Mouse (Mus musculus) lung, embryonic 16.5 days (tissue): ENCODE results near the gene Ppil3. TPM values are rescaled to one million over a fixed set of nuclear protein-coding genes. Genes with fewer than 3 reads are reported as not detected.

Experiments used
- ATAC-seq: fragments of 200-750 bp; cut with Nextera tagmentation; 2 replicates; pipeline ENCODE4 v1.8.0; 2017; ENCODE audit warnings: low read depth, mild to moderate bottlenecking, moderate library complexity
- H3K27ac ChIP-seq: fragments of 300-500 bp; sonication (generic); 2 replicates; pipeline ENCODE4 v1.5.1; 2014; ENCODE audit warnings: mild to moderate bottlenecking, control low read depth, low read length
- H3K27me3 ChIP-seq: fragments of 300-500 bp; sonication (generic); 2 replicates; pipeline ENCODE4 v1.6.1; 2014; ENCODE audit warnings: low read depth, low read length, mixed read lengths; ENCODE audit not compliant: control insufficient read depth, insufficient read depth
- H3K36me3 ChIP-seq: fragments of 300-500 bp; sonication (generic); 2 replicates; pipeline ENCODE4 v1.6.1; 2014; ENCODE audit warnings: low read length; ENCODE audit not compliant: control insufficient read depth, insufficient read depth
- H3K4me1 ChIP-seq: fragments of 300-500 bp; sonication (generic); replicated peaks from 2 replicates; pipeline ENCODE4 v1.6.1; 2014; ENCODE audit warnings: low read length, mixed read lengths; ENCODE audit not compliant: control insufficient read depth, insufficient read depth
- H3K4me2 ChIP-seq: fragments of 300-500 bp; sonication (generic); 2 replicates; pipeline ENCODE4 v1.6.1; 2014; ENCODE audit warnings: low read depth, low read length, control low read depth
- H3K4me3 ChIP-seq: fragments of 300-500 bp; sonication (generic); 2 replicates; pipeline ENCODE4 v1.5.1; 2014; ENCODE audit warnings: mild to moderate bottlenecking, low read length, control low read depth
- H3K9ac ChIP-seq: fragments of 300-500 bp; sonication (generic); 2 replicates; pipeline ENCODE4 v1.6.1; 2014; ENCODE audit warnings: low read length, control low read depth
- H3K9me3 ChIP-seq: fragments of 300-500 bp; sonication (generic); 2 replicates; pipeline ENCODE4 v1.6.1; 2016; ENCODE audit warnings: low read length; ENCODE audit not compliant: control insufficient read depth
- WGBS: fragments of 180-500 bp; shearing (Covaris S2); extraction: QIAGEN DNeasy Blood & Tissue Kit; methylation state at CpG from one replicate; pipeline ENCODE4 v1.1.7; 2014; 5-methylcytosine and 5-hydroxymethylcytosine counted together
- polyA plus RNA-seq: library from polyadenylated mRNA; unstranded; fragments of >200 nt; fragmentation: Nextera tagmentation; extraction: Ambion mirVana; gene quantifications from 2 replicates; pipeline ENCODE4 v1.2.1, GENCODE M21; 2015

The Ppil3 gene
- polyA plus RNA-seq, 1 experiment from 2014 or later: 52.5 TPM

GRCm38 (mm10) chr1:58420032-58420431 lies 25.3 kb downstream of the Ppil3 start:
- H3K27ac ChIP-seq: no peak overlapping the region
- peaks cover 19% of the 10 kb centered on the region for H3K4me1 ChIP-seq
- 78% methylated on average over 10 of the region's 10 CpGs for WGBS
- no peaks in the 10 kb centered on the region for H3K27me3 ChIP-seq
- peaks cover 48% of the 10 kb centered on the region for H3K36me3 ChIP-seq
- H3K9me3 ChIP-seq: no peaks in the 10 kb centered on the region
- no peak for ATAC-seq
- no peak overlapping the region for H3K9ac ChIP-seq
- H3K4me2 ChIP-seq: no peak overlapping the region
- H3K4me3 ChIP-seq: no peak overlapping the region

- Histone ChIP-seq H3K27ac (no peak overlapping the region), H3K4me3 (no peak overlapping the region), H3K4me2 (no peak overlapping the region), H3K36me3 (peaks cover 74% of the 10 kb centered on the region), H3K27me3 (no peaks in the 10 kb centered on the region), H3K9ac (no peak overlapping the region), H3K4me1 (peaks cover 4% of the 10 kb centered on the region), H3K9me3 (no peaks in the 10 kb centered on the region)
- no peak for ATAC-seq
- WGBS: 82% methylated on average over 2 of the region's 2 CpGs
Observed at GRCm38 (mm10) chr1:58416048-58416447, 29.2 kb downstream of the Ppil3 start.

- no peaks in the 10 kb centered on the region for H3K9me3 ChIP-seq
- H3K27ac ChIP-seq: no peak overlapping the region
- WGBS: 11% methylated on average over 1 of the region's 1 CpGs
- H3K4me2 ChIP-seq: no peak overlapping the region
- H3K36me3 ChIP-seq: peaks cover 77% of the 10 kb centered on the region
- H3K4me1 ChIP-seq: 0 out of 2 replicates have a peak, but pooled peaks cover 2% of the 10 kb centered on the region
- H3K27me3 ChIP-seq: no peaks in the 10 kb centered on the region
- no peak overlapping the region for H3K4me3 ChIP-seq
- ATAC-seq: no peak
- no peak overlapping the region for H3K9ac ChIP-seq
Observed at GRCm38 (mm10) chr1:58415442-58415841, 29.8 kb downstream of the Ppil3 start.

- no peaks in the 10 kb centered on the region for H3K9me3 ChIP-seq
- H3K4me1 ChIP-seq: no peaks in the 10 kb centered on the region
- 85% methylated on average over 7 of the region's 7 CpGs for WGBS
- no peak for ATAC-seq
- no peak overlapping the region for H3K4me3 ChIP-seq
- no peak overlapping the region for H3K9ac ChIP-seq
- no peaks in the 10 kb centered on the region for H3K27me3 ChIP-seq
- H3K4me2 ChIP-seq: no peak overlapping the region
- no peak overlapping the region for H3K27ac ChIP-seq
- peaks cover 55% of the 10 kb centered on the region for H3K36me3 ChIP-seq
Observed at GRCm38 (mm10) chr1:58410776-58411175, 34.5 kb downstream of the Ppil3 start.

- H3K27ac ChIP-seq: no peak overlapping the region
- no peak overlapping the region for H3K4me3 ChIP-seq
- WGBS: 66% methylated on average over 3 of the region's 3 CpGs
- H3K4me2 ChIP-seq: no peak overlapping the region
- ATAC-seq: no peak
- H3K9ac ChIP-seq: no peak overlapping the region
- no peaks in the 10 kb centered on the region for H3K4me1 ChIP-seq
- no peaks in the 10 kb centered on the region for H3K9me3 ChIP-seq
- no peaks in the 10 kb centered on the region for H3K27me3 ChIP-seq
- peaks cover 54% of the 10 kb centered on the region for H3K36me3 ChIP-seq
Observed at GRCm38 (mm10) chr1:58410198-58410588, 35.1 kb downstream of the Ppil3 start.

- Histone ChIP-seq H3K36me3 (peaks cover 51% of the 10 kb centered on the region), H3K4me3 (no peak overlapping the region), H3K4me1 (no peaks in the 10 kb centered on the region), H3K4me2 (no peak overlapping the region), H3K27me3 (no peaks in the 10 kb centered on the region), H3K9ac (no peak overlapping the region), H3K9me3 (no peaks in the 10 kb centered on the region), H3K27ac (no peak overlapping the region)
- WGBS: 66% methylated on average over 5 of the region's 5 CpGs
- ATAC-seq: 0 out of 2 replicates have a peak, but pooled peaks have one; percentile 23
Observed at GRCm38 (mm10) chr1:58409553-58410197, 35.6 kb downstream of the Ppil3 start.

GRCm38 (mm10) chr1:58408141-58408540 lies 37.1 kb downstream of the Ppil3 start:
- no peak for ATAC-seq
- no peak overlapping the region for H3K27ac ChIP-seq
- H3K4me1 ChIP-seq: no peaks in the 10 kb centered on the region
- H3K36me3 ChIP-seq: peaks cover 44% of the 10 kb centered on the region
- no peak overlapping the region for H3K4me3 ChIP-seq
- H3K9ac ChIP-seq: no peak overlapping the region
- 83% methylated on average over 6 of the region's 6 CpGs for WGBS
- no peak overlapping the region for H3K4me2 ChIP-seq
- no peaks in the 10 kb centered on the region for H3K9me3 ChIP-seq
- H3K27me3 ChIP-seq: no peaks in the 10 kb centered on the region

- H3K4me3 ChIP-seq: no peak overlapping the region
- no peak for ATAC-seq
- no peaks in the 10 kb centered on the region for H3K9me3 ChIP-seq
- H3K27ac ChIP-seq: no peak overlapping the region
- no peaks in the 10 kb centered on the region for H3K4me1 ChIP-seq
- no peak overlapping the region for H3K9ac ChIP-seq
- no peak overlapping the region for H3K4me2 ChIP-seq
- H3K36me3 ChIP-seq: peaks cover 45% of the 10 kb centered on the region
- H3K27me3 ChIP-seq: no peaks in the 10 kb centered on the region
- 95% methylated on average over 7 of the region's 7 CpGs for WGBS
Observed at GRCm38 (mm10) chr1:58407321-58407720, 38.0 kb downstream of the Ppil3 start.

GRCm38 (mm10) chr1:58403745-58404144 lies 41.5 kb downstream of the Ppil3 start:
- WGBS: 89% methylated on average over 5 of the region's 5 CpGs

GRCm38 (mm10) chr1:58401396-58401795 lies 43.9 kb downstream of the Ppil3 start:
- Histone ChIP-seq H3K9ac (no peak overlapping the region), H3K9me3 (no peaks in the 10 kb centered on the region), H3K4me1 (no peaks in the 10 kb centered on the region), H3K27ac (no peak overlapping the region), H3K4me2 (no peak overlapping the region), H3K4me3 (no peak overlapping the region), H3K27me3 (no peaks in the 10 kb centered on the region), H3K36me3 (peaks cover 61% of the 10 kb centered on the region)
- no peak for ATAC-seq
- WGBS: 89% methylated on average over 6 of the region's 6 CpGs

More at GRCm38 (mm10) chr1:58403745-58404144, 41.5 kb downstream of the Ppil3 start:
- Histone ChIP-seq H3K9ac (no peak overlapping the region), H3K4me1 (no peaks in the 10 kb centered on the region), H3K36me3 (peaks cover 50% of the 10 kb centered on the region), H3K4me3 (no peak overlapping the region), H3K9me3 (no peaks in the 10 kb centered on the region), H3K27me3 (no peaks in the 10 kb centered on the region), H3K27ac (no peak overlapping the region), H3K4me2 (no peak overlapping the region)
- no peak for ATAC-seq
